Mouse (Mus musculus) gastrocnemius, postnatal 10 days (tissue): Measurements from ENCODE around the gene Slc12a7. TPM values are rescaled to one million over a fixed set of nuclear protein-coding genes. Genes with fewer than 3 reads are reported as not detected.
A peak's percentile ranks its signal among the peaks of the same experiment; 100 is the strongest.
"Not testable (repeated sequence)": the region's sequence is repeated elsewhere in the genome, so short reads cannot be mapped to it uniquely, and the experiment has no call there.

ENCODE experiments used
- DNase-seq: peaks from one replicate; pipeline ENCODE4 v3.0.0; 2021; ENCODE audit warnings: mixed read lengths
- long read RNA-seq, 2 experiments: library from polyadenylated mRNA; stranded (forward); transcript quantifications; one replicate each; pipeline ENCODE4 v2.0.0; 2021
- total RNA-seq, 2 experiments: library from RNA; stranded (reverse); gene quantifications; 2 replicates each; pipeline ENCODE4 v1.2.3; 2021

The Slc12a7 gene
- 1 to 10 TPM; 5.5 to 7.7 TPM for total RNA-seq
- long read RNA-seq, experiment 1, full-length matches to known transcripts, result 2 of 9 reads
- long read RNA-seq, experiment 1, partial matches to known transcripts, result 2 of 9 reads
- long read RNA-seq, experiment 1, other reads (novel, unspliced or antisense), result 5 of 9 reads
- long read RNA-seq, experiment 2, full-length matches to known transcripts, result 1 of 4 reads
- long read RNA-seq, experiment 2, partial matches to known transcripts, result 1 of 4 reads
- long read RNA-seq, experiment 2, other reads (novel, unspliced or antisense), result 2 of 4 reads

GRCm38 (mm10) chr13:73732742-73733700, at the start of gene Slc12a7:
Slc12a7 (plus strand) TSS chr13:73733094.
- no peak for DNase-seq

GRCm38 (mm10) chr13:73683682-73684081, 49.2 kb upstream of the Slc12a7 start:
- DNase-seq, result no peak

- no peak for DNase-seq
Measured at GRCm38 (mm10) chr13:73684412-73684811, 48.5 kb upstream of the Slc12a7 start.

- DNase-seq, result no peak
Measured at GRCm38 (mm10) chr13:73685502-73685901, 47.4 kb upstream of the Slc12a7 start.

- no peak for DNase-seq
Measured at GRCm38 (mm10) chr13:73687601-73688000, 45.3 kb upstream of the Slc12a7 start.

GRCm38 (mm10) chr13:73688934-73689333, 44.0 kb upstream of the Slc12a7 start:
- no peak for DNase-seq

GRCm38 (mm10) chr13:73692249-73692868, 40.5 kb upstream of the Slc12a7 start:
- DNase-seq, result peak; percentile 54

- no peak for DNase-seq
Measured at GRCm38 (mm10) chr13:73693333-73693732, 39.6 kb upstream of the Slc12a7 start.

GRCm38 (mm10) chr13:73694972-73695371, 37.9 kb upstream of the Slc12a7 start:
- no peak for DNase-seq

GRCm38 (mm10) chr13:73696529-73696928, 36.4 kb upstream of the Slc12a7 start:
- no peak for DNase-seq

- DNase-seq, result no peak
Measured at GRCm38 (mm10) chr13:73699714-73700113, 33.2 kb upstream of the Slc12a7 start.

GRCm38 (mm10) chr13:73700554-73700953, 32.3 kb upstream of the Slc12a7 start:
- DNase-seq, result no peak

GRCm38 (mm10) chr13:73701161-73701883, 31.6 kb upstream of the Slc12a7 start:
- DNase-seq, result no peak

- DNase-seq, result no peak
Measured at GRCm38 (mm10) chr13:73702776-73703175, 30.1 kb upstream of the Slc12a7 start.

- not testable (repeated sequence) for DNase-seq
Measured at GRCm38 (mm10) chr13:73703486-73703885, 29.4 kb upstream of the Slc12a7 start.

- no peak for DNase-seq
Measured at GRCm38 (mm10) chr13:73704694-73705325, 28.1 kb upstream of the Slc12a7 start, which contains the start of gene Slc6a19. Slc6a19 (minus strand) TSS chr13:73704865.

- no peak for DNase-seq
Measured at GRCm38 (mm10) chr13:73709491-73709890, 23.4 kb upstream of the Slc12a7 start.

GRCm38 (mm10) chr13:73711221-73711620, 21.7 kb upstream of the Slc12a7 start:
- DNase-seq, result no peak

- DNase-seq, result no peak
Measured at GRCm38 (mm10) chr13:73711803-73712202, 21.1 kb upstream of the Slc12a7 start.

GRCm38 (mm10) chr13:73712228-73712627, 20.7 kb upstream of the Slc12a7 start:
- no peak for DNase-seq

GRCm38 (mm10) chr13:73713204-73713603, 19.7 kb upstream of the Slc12a7 start:
- DNase-seq, result no peak
